Mouse (Mus musculus) CD4-positive helper T cell, adult 2 months (primary cell): ENCODE results near the gene Tdrd9.
A peak's percentile ranks its signal among the peaks of the same experiment; 100 is the strongest.

ENCODE experiments used
- DNase-seq: peaks from one replicate; pipeline ENCODE4 v3.0.0-alpha.2; 2012; ENCODE audit warnings: low read depth, missing footprints, low spot score

The Tdrd9 gene

DNA sequence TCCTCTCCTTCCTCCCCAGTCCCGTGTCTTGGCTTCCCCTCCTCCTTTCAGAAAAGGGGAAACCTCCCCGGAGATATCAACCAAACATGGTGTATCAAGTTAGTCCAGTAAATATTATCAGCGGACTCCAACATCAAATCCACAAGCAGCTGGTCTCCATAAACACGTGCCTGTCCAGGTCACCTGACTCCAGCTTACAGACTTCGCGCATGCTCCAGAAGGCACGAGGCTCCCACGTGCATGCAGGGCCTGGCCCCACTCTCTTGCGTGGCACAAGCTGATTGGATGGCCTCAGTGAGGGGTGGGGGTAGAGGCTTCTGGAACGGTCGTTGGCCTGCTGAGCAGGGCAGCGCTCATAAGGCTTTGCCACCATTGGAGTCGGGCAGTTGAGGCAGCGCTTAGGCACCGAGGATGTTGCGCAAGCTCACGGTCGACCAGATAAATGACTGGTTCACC lies at the start of gene Tdrd9:
Gene Tdrd9, plus strand, starts transcription at position 329 of the 456 bp plus-strand sequence.
- DNase-seq = no peak

DNA sequence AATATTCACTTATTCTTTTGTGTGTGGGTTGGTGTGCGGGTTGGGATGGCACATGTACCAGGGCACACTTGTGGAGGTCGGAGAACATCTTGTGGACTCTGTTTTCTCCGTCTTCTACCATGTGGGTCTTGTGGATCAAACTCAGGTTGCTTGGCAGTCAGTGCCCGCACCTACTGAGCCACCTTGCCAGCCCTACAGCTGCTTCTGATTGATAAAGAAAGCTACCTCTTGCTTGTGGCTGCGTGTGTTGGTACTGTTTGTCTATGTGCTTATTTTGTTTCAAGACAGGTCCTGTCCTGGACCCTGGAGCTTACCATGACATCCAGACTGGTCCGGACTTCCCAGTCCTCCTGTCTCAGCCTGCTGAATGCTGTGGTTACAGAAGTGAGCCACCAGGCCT lies 48.2 kb upstream of the Tdrd9 start:
- DNase-seq = no peak

DNA sequence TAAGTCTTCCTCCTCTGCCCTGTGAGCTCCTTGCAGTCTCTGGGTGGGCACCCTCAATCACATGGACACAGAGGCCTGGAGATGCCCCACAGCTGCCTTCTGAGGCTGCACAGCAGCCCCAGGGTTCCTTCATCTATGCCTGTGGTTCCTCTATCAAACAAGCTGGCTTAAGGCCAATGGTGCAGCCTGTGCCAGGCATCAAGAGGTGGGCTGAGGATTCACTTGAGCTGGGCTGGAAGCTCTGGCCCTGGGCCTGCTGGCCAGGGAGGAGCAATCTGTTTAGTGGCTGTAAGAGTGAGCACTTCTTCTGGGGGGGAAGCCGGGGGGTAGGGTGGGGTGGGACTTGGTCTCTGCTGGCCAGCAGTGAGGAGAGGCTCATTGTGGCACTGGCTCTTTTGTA lies 44.0 kb upstream of the Tdrd9 start:
- no peak for DNase-seq

GRCm38 (mm10) chr12:111928411-111928966 lies 42.9 kb upstream of the Tdrd9 start:
- DNase-seq = no peak

- no peak for DNase-seq
Measured at GRCm38 (mm10) chr12:111931411-111932025, 39.8 kb upstream of the Tdrd9 start.

GRCm38 (mm10) chr12:111932513-111932912 lies 38.8 kb upstream of the Tdrd9 start:
- no peak for DNase-seq

- no peak for DNase-seq
Measured at GRCm38 (mm10) chr12:111933032-111933704, 38.2 kb upstream of the Tdrd9 start.

GRCm38 (mm10) chr12:111933971-111934370 lies 37.4 kb upstream of the Tdrd9 start:
- no peak for DNase-seq

GRCm38 (mm10) chr12:111936706-111937550 lies 34.4 kb upstream of the Tdrd9 start:
- DNase-seq = no peak

- no peak for DNase-seq
Measured at GRCm38 (mm10) chr12:111938623-111939177, 32.7 kb upstream of the Tdrd9 start.

- no peak for DNase-seq
Measured at GRCm38 (mm10) chr12:111943421-111944064, 27.8 kb upstream of the Tdrd9 start.

DNA sequence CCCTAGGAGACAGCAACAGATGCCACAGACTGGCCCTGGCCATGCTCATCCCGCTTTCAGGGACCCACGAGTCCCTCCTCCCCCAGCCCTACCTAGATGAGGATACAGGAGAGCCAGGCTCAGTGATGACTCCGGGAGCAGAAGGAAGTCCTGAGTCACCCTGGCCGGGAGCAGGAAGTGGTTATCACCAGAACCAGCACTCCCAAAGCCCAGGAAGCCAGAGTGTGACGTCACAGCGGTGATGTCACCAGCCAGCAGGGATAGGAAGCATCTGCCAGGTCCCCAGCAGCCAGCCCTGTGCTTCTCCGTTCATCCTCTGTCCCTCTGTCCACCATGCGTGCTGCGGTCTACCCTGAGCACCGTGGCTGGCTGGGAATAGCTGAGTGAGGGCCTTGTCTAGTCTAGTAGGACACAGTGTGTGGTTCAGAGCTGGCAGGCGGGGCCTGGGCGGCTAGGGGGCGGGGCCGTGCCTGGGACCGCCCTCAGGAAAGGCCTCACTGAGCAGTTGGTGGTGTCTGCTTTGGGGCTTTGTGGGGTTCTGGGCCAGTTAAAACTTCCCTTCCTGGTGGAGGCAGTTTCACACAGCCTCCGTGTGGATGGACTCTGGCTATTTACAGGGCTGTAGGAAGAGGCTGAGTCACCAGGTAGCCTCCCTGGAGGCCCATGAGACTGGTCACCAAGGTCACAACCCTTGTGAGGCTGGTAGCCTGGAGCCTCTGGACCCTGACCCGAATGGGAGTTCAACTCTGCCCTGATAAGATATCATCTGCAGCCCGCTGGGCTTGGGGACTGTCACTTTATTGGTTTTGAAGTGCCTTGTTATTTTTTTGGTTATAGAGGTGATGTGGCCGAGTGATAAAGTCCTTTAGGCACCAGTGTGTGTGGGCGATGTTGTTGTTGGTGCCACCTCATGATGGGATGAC lies 27.0 kb upstream of the Tdrd9 start:
- DNase-seq = peak; percentile 16

- no peak for DNase-seq
Measured at GRCm38 (mm10) chr12:111945115-111945514, 26.2 kb upstream of the Tdrd9 start.

DNA sequence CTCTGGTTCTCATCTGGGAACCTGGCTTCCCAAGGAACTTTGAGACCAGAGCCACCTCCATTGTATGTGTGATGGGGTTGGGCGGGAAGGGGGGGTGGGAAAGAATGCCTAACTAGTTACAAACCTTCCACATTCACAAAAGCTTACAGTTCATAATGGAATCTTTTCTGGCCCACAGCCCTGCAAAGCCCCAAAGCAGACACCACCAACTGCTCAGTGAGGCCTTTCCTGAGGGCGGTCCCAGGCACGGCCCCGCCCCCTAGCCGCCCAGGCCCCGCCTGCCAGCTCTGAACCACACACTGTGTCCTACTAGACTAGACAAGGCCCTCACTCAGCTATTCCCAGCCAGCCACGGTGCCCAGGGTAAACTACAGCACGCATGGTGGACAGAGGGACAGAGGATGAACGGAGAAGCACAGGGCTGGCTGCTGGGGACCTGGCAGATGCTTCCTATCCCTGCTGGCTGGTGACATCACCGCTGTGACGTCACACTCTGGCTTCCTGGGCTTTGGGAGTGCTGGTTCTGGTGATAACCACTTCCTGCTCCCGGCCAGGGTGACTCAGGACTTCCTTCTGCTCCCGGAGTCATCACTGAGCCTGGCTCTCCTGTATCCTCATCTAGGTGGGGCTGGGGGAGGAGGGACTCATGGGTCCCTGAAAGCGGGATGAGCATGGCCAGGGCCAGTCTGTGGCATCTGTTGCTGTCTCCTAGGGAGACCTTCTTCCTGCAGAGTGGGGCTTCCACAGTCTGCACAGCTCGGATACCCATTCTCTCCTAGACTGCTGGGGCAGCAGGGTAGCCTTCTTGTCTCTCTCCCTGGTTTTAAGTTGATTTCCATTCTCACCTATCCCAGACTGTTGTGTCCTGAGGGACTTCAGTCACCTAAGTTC lies 25.3 kb upstream of the Tdrd9 start:
- DNase-seq = peak; percentile 10

- peak; percentile 63 for DNase-seq
Measured at GRCm38 (mm10) chr12:111946716-111947115, 24.6 kb upstream of the Tdrd9 start.

DNA sequence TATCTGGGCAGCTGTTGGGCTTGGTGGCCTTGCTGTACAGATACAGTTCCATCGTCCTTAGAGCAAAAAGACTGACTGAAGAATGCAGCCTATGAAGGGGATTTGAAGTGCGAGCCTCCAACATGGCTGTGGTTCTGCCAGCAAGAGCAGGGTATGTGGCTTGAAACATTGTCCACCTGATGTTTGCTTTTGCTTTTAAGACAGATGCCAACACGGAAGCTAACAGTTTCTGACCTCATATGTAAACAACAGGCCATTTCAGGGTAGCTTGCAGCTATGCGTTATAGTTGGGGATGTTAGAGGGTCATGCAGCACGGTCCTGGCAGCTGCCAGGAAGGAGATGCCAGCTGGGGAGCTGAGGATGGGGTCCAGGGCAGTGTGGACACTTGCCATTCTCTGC lies 20.9 kb upstream of the Tdrd9 start:
- DNase-seq = no peak

DNA sequence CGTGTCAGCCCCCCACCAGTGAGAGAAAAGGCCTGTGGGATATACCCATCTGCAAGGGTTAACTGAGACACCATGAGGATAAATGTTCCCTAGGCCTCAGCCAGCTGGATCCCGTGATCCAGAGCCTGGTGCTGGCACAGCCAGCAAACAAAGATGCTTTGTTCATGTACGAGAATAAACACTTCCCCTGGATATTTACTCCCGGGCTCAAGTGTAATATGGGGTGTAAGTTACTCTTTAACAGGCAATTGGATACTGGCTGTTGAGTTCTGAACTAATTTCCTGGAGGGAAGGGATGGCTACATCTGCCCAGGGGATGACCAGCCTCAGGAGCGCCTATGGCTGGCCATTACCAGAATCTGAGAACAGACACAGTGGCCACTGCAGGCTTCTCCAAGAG lies 19.7 kb upstream of the Tdrd9 start:
- DNase-seq = no peak

DNA sequence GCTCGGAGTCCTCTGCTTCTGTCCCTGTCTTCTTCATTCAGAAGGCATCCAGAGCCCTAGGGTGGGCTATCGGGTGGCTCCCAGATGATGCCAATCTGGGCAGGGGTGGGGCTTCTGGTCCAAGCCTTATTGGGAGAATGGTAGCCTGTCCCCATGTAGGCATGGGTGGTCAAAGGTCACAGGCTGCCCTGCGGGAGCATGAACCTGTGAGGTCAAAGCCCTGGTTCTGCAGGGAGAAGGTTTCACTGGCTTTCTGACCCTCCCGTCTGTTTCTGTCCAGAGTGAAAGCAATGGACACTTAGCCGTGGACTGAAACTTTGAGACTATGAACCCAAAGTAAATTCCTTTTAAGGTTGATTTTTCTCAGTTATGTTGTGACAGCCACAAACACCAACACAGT lies 15.2 kb upstream of the Tdrd9 start:
- DNase-seq = no peak
